Mouse (Mus musculus) CD4-positive, CD25-positive, alpha-beta regulatory T cell, adult 2 months (primary cell): ENCODE measurements around the gene Tfr2.

ENCODE experiments used
- DNase-seq: peaks from one replicate; pipeline ENCODE4 v3.0.0-alpha.2; 2012; ENCODE audit warnings: low read depth, low spot score

Tfr2 gene

GRCm38 (mm10) chr5:137569665-137570064 is at the start of gene Tfr2:
TSS of gene Tfr2 (plus strand) at chr5:137569840.
- DNase-seq = peak; percentile 76

- no peak for DNase-seq
These were observed 47.8 kb upstream of the Tfr2 start for GRCm38 (mm10) chr5:137521861-137522260.

GRCm38 (mm10) chr5:137522711-137523110 is 46.9 kb upstream of the Tfr2 start:
- no peak for DNase-seq

- no peak for DNase-seq
These were observed 46.0 kb upstream of the Tfr2 start for GRCm38 (mm10) chr5:137523396-137524250.

- DNase-seq = no peak
These were observed 45.5 kb upstream of the Tfr2 start for GRCm38 (mm10) chr5:137524251-137524515.

GRCm38 (mm10) chr5:137524671-137525070 is 45.0 kb upstream of the Tfr2 start:
- DNase-seq = no peak

GRCm38 (mm10) chr5:137525511-137525910 is 44.1 kb upstream of the Tfr2 start:
- DNase-seq = no peak

- DNase-seq = peak; percentile 55
These were observed 43.3 kb upstream of the Tfr2 start for GRCm38 (mm10) chr5:137526192-137526936.

GRCm38 (mm10) chr5:137527413-137527812 is 42.2 kb upstream of the Tfr2 start:
- DNase-seq = no peak

- DNase-seq = no peak
These were observed 41.2 kb upstream of the Tfr2 start for GRCm38 (mm10) chr5:137528247-137528968.

GRCm38 (mm10) chr5:137529221-137529995 is 40.2 kb upstream of the Tfr2 start:
- DNase-seq = no peak

- DNase-seq = no peak
These were observed 39.6 kb upstream of the Tfr2 start for GRCm38 (mm10) chr5:137530075-137530474.

GRCm38 (mm10) chr5:137530588-137531413 is 38.8 kb upstream of the Tfr2 start:
- DNase-seq = peak; percentile 84

- DNase-seq = peak; percentile 58
These were observed 38.1 kb upstream of the Tfr2 start for GRCm38 (mm10) chr5:137531414-137532130.

GRCm38 (mm10) chr5:137532131-137532807 is 37.4 kb upstream of the Tfr2 start:
- peak; percentile 35 for DNase-seq

GRCm38 (mm10) chr5:137532808-137533116 is 36.9 kb upstream of the Tfr2 start:
- DNase-seq = no peak

- peak; percentile 98 for DNase-seq
These were observed 36.4 kb upstream of the Tfr2 start, which contains the start of the genes Epo and Gnb2 for GRCm38 (mm10) chr5:137533117-137533827. TSS of gene Epo (minus strand) at chr5:137533242. TSS of gene Gnb2 (minus strand) at chr5:137533510.

GRCm38 (mm10) chr5:137534762-137535161 is 34.9 kb upstream of the Tfr2 start:
- DNase-seq = no peak

- no peak for DNase-seq
These were observed 34.3 kb upstream of the Tfr2 start for GRCm38 (mm10) chr5:137535318-137535717.
